Mouse (Mus musculus): Measurements from ENCODE around the gene C2.

C2 gene

GRCm38 (mm10) chr17:34911945-34912351, 13.9 kb upstream of the C2 start:
- in situ Hi-C loops (cut with MboI, MseI): loop anchor here (5.0 kb wide), 1 partner anchor 55 kb away; no protein-coding TSS in a partner anchor

DNA sequence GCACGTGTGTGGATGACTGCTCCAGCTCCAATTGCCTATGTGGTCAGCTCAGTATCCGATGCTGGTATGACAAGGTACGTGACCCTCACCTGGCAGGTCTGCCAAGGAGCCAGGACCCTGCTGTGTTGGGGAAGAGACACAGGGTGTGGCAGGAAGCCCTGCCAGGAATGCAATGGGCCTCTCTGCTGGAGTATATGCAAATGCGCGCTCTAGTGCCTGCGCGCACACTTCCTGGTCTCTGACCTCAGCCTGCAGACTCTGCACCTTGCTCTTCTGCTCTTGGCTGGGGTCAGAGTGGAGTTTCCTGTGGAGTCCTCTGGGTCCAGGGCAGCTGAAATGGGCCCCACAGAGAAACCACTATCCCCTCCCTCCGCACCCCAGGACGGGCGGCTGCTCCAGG, 12.9 kb upstream of the C2 start:
- in situ Hi-C loops (cut with MboI, MseI): loop anchor here (5.0 kb wide), 1 partner anchor 54 kb away; no protein-coding TSS in a partner anchor

DNA sequence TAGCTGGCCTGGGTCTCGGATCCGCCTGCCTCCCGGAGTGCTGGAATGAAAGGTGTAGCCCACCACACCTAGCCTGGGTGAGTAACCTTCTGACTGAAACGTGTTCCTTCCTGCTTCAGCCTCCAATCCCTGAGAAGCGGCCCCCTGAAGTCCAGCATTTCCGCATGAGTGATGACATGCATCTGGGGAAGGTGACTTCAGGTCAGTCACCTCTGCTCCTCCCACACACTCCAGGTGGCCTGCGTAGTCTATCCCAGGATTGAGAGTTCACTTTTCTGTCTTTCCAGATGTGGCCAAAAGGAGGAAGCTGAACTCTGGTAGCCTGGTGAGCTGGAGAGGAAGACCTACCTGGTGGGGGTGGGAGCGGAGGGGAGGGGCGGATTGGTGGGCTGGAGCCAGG, 4.8 kb upstream of the C2 start:
- in situ Hi-C loops (cut with MboI, MseI): loop anchor here (5.0 kb wide), 1 partner anchor 34 kb away; no protein-coding TSS in a partner anchor

DNA sequence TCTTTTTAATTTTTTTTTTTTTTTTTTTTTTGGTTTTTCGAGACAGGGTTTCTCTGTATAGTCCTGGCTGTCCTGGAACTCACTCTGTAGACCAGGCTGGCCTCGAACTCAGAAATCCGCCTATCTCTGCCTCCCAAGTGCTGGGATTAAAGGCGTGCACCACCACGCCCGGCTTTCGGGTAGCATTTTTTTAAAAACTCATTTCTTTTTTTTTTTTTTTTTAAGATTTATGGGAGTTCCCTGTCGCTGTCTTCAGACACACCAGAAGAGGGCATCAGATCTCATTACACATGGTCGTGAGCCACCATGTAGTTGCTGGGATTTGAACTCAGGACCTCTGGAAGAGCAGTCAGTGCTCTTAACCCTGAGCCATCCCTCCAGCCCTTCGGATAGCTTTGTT, 3.9 kb upstream of the C2 start:
- in situ Hi-C loops (cut with MboI, MseI): loop anchor here (5.0 kb wide), 1 partner anchor 35 kb away; no protein-coding TSS in a partner anchor

DNA sequence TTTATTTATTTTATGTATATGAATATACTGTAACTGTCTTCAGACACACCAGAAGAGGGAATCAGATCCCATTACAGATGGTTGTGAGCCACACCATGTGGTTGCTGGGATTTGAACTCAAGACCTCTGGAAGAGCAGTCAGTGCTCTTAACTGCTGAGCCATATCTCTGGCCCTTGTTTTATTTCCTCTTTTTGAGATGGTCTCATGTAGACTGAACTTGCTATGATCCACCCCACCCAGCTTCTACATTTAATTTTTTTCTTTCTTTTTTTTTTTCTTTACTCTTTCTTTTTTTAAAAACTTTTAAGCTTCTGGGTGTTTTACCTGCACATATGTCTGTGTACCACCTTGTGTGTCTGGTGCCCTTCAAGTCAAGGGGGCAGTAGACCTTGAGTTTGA, 2.8 kb upstream of the C2 start:
- in situ Hi-C loops (cut with MboI, MseI): loop anchor here (5.0 kb wide), 1 partner anchor 36 kb away; no protein-coding TSS in a partner anchor

GRCm38 (mm10) chr17:34899890-34900243, 1.8 kb upstream of the C2 start:
- in situ Hi-C loops (cut with MboI, MseI): loop anchor here (5.0 kb wide), 1 partner anchor 37 kb away; no protein-coding TSS in a partner anchor

GRCm38 (mm10) chr17:34899053-34899889, 1.2 kb upstream of the C2 start:
- in situ Hi-C loops (cut with MboI, MseI): no loop called here

DNA sequence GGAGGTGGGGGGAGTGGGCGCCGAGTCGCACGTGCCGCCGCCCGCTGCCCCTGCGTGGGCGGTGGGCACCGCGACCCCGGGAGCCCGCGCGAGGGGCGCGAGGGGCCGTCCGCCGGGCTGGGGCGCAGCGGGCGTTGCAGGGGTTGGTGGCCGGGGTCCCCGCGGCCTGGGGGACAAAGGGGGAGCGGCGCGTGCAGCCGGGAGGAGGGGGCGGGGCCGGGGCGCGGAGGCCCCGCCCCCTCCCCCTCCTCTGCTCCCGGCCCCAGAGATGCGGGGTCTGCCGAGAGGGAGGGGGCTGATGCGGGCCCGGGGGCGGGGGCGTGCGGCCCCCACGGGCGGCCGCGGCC, 614 bp upstream of the C2 start:
- in situ Hi-C loops (cut with MboI, MseI): no loop called here

DNA sequence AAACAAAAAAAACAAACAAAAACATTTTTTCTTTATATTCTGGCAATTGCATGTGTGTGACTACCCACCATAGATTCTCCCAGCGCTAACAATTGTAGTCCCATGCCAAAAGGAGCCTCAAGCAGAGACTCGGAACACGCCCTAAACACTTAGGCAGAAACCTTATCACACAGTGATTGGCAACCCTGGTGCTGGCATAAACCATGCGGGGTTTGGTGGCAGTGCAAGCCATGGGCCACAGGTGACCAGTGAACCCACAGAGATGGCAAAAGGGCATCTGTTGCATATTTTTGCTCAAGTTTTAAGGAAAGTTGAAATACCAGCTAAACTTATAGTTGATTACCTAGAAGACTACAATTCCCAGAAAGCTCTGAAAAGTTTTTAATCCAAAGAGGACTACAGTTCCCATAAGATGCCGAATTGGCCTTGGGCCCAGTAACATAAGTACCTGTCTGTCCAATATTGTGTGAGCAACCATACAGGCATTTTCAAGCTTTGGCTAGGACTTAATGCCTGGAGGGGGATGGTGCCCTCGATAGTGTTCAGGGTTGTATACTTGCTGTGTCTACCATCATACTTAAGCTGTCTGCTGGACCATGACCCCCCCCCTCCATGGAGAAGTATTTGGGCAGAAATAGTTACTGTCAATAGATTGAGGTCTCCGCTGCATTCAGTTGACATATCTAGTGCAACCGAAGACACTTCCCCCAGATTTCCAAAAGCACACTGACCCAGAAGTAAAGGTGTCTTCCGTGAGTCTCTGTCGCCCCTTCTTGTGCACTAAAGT, 499 bp downstream of the C2 start:
- in situ Hi-C loops (cut with MboI, MseI): no loop called here

GRCm38 (mm10) chr17:34896366-34896765, 1.7 kb downstream of the C2 start:
- in situ Hi-C loops (cut with MboI, MseI): no loop called here

- in situ Hi-C loops (cut with MboI, MseI): no loop called here
Observed at GRCm38 (mm10) chr17:34895724-34896123, 2.3 kb downstream of the C2 start.

- in situ Hi-C loops (cut with MboI, MseI): no loop called here
Observed at GRCm38 (mm10) chr17:34894801-34895530, 3.1 kb downstream of the C2 start.

DNA sequence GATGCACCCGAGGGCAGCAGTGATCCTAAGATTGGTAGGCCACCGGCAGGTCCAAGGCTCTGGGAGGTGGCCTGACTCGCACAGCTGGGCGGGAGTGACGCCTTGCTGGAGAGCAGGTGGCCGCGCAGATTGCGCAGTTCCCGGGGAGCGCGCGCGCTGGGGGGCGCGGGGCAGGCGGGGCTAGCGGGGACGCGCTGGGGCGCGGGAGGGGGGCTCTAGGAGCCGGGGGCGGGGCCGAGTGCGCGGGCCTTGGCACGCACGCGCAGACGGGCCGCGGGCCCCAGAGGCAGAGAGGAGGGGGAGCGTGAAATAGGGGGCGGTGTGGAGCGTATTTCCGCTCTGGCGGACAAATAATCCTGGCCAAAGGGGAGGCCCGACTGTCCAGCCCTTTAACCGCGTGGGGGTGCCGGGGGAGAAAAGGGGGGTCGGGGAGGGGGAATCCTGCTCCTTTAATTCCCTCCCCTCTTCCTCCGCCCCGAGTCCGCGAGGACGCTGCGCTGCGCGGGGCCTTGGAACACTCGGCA, 3.9 kb downstream of the C2 start:
- in situ Hi-C loops (cut with MboI, MseI): no loop called here

DNA sequence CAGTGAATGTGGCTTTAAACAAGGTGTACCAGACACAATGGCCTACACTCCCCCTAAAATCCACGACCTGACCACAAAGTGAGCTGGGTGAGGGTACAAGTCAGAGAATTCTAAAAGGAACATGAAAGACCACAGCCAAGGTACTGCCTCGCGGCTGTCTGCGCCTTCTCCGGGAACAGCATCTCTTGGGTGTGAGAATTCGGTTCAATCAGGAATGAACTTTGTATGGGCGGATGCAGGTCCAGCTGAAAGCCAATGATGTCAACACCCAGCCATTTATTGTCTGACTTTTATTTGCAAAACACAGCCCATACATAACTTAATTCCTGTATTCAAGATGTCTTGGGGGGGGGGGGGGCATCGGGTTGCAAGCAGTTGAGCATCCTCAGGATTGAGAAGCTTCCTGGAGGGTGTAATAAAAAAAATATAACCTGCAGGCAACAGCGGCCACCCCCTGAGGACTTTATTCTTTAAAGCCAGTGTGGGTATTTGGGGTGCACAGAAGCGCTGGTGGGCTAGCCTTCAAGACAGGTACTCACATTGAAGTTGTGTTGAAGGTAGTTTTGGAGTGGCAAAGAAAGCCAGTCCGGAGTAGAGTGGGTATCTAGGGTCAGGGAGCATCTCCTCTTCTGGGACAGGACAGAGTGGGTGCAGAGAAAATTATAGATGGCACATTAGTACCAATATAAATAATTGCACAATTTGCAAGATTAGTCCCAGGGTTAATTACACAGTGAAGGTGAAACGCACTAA, 4.8 kb downstream of the C2 start:
- in situ Hi-C loops (cut with MboI, MseI): no loop called here

GRCm38 (mm10) chr17:34891377-34891776, 6.7 kb downstream of the C2 start:
- in situ Hi-C loops (cut with MboI, MseI): no loop called here

DNA sequence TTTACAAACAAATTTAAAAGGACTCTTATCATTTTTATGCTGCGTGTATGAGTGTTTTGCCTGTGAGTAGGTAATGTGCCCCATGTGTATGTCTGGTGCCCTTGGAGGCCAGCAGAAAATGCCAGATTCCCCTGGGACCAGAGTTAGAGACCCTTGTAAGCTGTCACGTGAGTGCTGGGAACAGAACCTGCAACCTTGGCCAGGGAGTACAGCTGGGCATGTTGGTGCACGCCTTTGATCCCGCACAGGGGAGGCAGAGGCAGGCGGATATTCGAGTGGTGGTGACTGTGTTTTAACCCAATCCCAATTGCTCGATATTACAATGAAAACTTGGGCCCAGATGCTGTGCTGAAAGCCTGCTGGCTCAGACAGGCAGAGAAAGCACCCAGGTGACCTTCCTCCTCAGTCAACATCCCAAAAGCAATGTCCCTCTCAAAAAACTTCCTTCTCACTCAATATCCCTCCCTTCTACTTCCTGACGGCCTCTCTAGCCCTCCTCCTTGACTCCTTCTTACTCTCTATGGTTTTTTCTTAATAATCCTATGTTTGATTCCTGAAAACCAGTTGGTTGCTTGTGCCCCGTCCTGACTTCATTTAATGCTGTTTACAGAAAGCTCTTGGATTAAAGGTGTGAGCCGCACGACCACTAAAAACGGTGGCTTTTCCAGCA, 7.9 kb downstream of the C2 start:
- in situ Hi-C loops (cut with MboI, MseI): no loop called here

GRCm38 (mm10) chr17:34887942-34888341, 10.1 kb downstream of the C2 start:
- in situ Hi-C loops (cut with MboI, MseI): no loop called here

DNA sequence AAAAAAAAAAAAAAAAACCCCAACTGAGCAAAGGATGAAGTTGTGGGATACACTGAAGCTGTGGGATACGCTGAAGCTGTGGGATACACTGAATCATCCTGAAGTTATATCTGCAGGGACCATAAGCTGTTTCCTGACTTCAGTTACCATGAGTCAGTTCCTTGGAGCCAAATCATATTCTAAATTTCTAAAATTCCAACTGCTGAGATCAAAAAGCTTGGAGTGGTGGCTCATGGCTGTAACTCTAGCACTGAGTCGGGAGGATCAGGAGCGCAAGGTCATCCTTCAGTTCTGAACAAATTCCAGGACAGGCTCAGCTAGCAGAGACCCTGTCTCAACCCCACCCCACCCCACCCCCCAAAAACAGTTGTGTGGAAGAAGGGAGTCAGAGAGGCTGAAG, 12.4 kb downstream of the C2 start:
- in situ Hi-C loops (cut with MboI, MseI): no loop called here

DNA sequence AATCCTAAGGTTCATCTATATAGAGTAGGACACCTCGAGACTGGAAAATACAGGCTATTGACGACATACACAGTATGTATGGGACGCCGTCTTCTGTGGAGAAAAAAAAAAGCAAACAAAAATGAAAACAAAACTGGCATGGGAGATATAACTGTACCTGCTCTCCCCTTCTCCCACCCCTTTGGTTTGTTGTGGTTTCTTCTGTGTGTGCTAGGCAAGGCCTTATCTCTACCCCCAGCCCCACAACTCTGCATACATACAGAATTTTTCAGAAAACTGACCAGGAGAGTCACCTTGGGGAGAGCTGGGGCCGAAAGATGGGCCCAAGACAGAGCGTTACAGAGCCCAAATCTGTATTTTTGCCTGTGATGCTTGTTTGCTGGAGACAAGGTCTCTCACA, 13.4 kb downstream of the C2 start:
- in situ Hi-C loops (cut with MboI, MseI): no loop called here

- in situ Hi-C loops (cut with MboI, MseI): no loop called here
Observed at GRCm38 (mm10) chr17:34883332-34883731, 14.7 kb downstream of the C2 start.

Measured in T-helper 2 cell (primary cell).